Mouse (Mus musculus) lung, adult 18-20 months (tissue): ENCODE results near the gene Mcm9.
A peak's percentile ranks its signal among the peaks of the same experiment; 100 is the strongest.

Experiments used
- DNase-seq, 2 experiments: peaks; one replicate each; pipeline ENCODE4 v3.0.0; 2022; ENCODE audit warnings: mixed read lengths in 2 of 2

The Mcm9 gene

GRCm38 (mm10) chr10:53568531-53568930, 61.7 kb downstream of the Mcm9 start:
- DNase-seq, result no peak

- no peak for DNase-seq
Observed at GRCm38 (mm10) chr10:53565538-53565937, 64.7 kb downstream of the Mcm9 start.

GRCm38 (mm10) chr10:53562001-53562400, 68.2 kb downstream of the Mcm9 start:
- no peak for DNase-seq

GRCm38 (mm10) chr10:53537596-53537995, 92.6 kb downstream of the Mcm9 start:
- no peak for DNase-seq

- no peak for DNase-seq
Observed at GRCm38 (mm10) chr10:53532297-53532696, 97.9 kb downstream of the Mcm9 start.

- peak in 1 of 2 experiments; percentile 34 for DNase-seq
Observed at GRCm38 (mm10) chr10:53527838-53528773, 102.1 kb downstream of the Mcm9 start.

- no peak for DNase-seq
Observed at GRCm38 (mm10) chr10:53527344-53527743, 102.9 kb downstream of the Mcm9 start.

- no peak for DNase-seq
Observed at GRCm38 (mm10) chr10:53526350-53526749, 103.9 kb downstream of the Mcm9 start.

GRCm38 (mm10) chr10:53525265-53525976, 104.8 kb downstream of the Mcm9 start:
- DNase-seq, result no peak

- DNase-seq, result peak in 1 of 2 experiments; percentile 10
Observed at GRCm38 (mm10) chr10:53519068-53519954, 110.9 kb downstream of the Mcm9 start.

- DNase-seq, result no peak
Observed at GRCm38 (mm10) chr10:53518599-53518913, 111.7 kb downstream of the Mcm9 start.

- no peak for DNase-seq
Observed at GRCm38 (mm10) chr10:53517770-53518598, 112.3 kb downstream of the Mcm9 start.

- no peak for DNase-seq
Observed at GRCm38 (mm10) chr10:53512491-53512890, 117.7 kb downstream of the Mcm9 start.

GRCm38 (mm10) chr10:53509158-53509773, 121.0 kb downstream of the Mcm9 start:
- peak; percentile 35 to 71 for DNase-seq

GRCm38 (mm10) chr10:53508676-53509075, 121.6 kb downstream of the Mcm9 start:
- no peak for DNase-seq

- no peak for DNase-seq
Observed at GRCm38 (mm10) chr10:53505526-53505925, 124.7 kb downstream of the Mcm9 start.

- DNase-seq, result no peak
Observed at GRCm38 (mm10) chr10:53505069-53505468, 125.2 kb downstream of the Mcm9 start.

- DNase-seq, result no peak
Observed at GRCm38 (mm10) chr10:53502875-53503816, 127.1 kb downstream of the Mcm9 start.

- no peak for DNase-seq
Observed at GRCm38 (mm10) chr10:53502471-53502870, 127.8 kb downstream of the Mcm9 start.

- peak; percentile 49 to 53 for DNase-seq
Observed at GRCm38 (mm10) chr10:53499518-53499917, 130.7 kb downstream of the Mcm9 start.
